Mouse (Mus musculus) small intestine, adult 2 months (tissue): ENCODE measurements around the gene Nap1l1.

Experiments
- CTCF ChIP-seq: fragments of 200-500 bp; IDR thresholded peaks from 2 replicates; pipeline ENCODE4 v1.5.1; 2012; ENCODE audit warnings: low read depth, mild to moderate bottlenecking, control low read depth, inconsistent platforms, low read length, moderate library complexity, mixed read lengths; ENCODE audit not compliant: insufficient replicate concordance, insufficient read length; ENCODE audit errors: extremely low read depth
- POLR2A ChIP-seq: fragments of 200-500 bp; IDR thresholded peaks from 2 replicates; pipeline ENCODE4 v1.6.1; 2012; ENCODE audit warnings: low read depth, mild to moderate bottlenecking, control low read depth, inconsistent platforms, low read length, moderate library complexity

DNA sequence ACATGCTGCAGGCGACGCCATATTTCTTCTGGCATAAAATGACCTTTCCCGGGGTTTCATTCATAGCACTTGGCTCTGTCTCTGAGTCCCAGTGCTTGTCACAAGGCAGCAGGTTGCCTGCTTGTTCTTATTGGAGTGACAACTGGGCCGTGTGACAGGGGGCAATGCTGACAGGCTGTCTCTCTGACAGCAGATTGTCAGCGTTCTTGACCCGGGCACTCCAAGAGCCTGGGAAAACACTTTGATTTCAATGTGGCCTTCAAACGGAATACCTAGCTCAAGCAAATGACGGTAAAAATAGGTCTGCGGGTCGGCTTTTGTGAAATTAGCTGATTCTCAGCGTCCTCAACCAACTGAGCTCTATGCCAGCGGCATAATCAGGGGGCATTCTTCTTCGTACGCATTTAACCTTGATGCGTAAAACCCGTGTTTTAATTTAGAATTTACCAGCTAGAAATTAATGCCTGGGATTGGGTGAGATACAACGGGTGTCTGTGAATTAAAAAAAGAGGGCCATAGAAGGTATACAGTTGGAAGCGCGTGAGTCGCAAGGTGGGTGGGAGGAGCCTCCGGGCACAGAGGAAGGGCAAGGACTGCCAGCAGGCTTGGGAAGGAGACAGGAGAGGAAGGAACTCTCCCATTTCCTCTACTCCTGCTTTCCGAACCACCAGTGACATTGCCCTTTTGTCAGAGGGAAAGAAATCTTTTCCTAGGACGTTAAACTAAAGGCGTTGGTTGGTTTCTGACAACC, 46.8 kb downstream of the Nap1l1 start:
- no peak for TF ChIP-seq POLR2A
- no peak for TF ChIP-seq CTCF
